8 mouse cellular contexts compared by ENCODE assay signal in the genomic region with DNA sequence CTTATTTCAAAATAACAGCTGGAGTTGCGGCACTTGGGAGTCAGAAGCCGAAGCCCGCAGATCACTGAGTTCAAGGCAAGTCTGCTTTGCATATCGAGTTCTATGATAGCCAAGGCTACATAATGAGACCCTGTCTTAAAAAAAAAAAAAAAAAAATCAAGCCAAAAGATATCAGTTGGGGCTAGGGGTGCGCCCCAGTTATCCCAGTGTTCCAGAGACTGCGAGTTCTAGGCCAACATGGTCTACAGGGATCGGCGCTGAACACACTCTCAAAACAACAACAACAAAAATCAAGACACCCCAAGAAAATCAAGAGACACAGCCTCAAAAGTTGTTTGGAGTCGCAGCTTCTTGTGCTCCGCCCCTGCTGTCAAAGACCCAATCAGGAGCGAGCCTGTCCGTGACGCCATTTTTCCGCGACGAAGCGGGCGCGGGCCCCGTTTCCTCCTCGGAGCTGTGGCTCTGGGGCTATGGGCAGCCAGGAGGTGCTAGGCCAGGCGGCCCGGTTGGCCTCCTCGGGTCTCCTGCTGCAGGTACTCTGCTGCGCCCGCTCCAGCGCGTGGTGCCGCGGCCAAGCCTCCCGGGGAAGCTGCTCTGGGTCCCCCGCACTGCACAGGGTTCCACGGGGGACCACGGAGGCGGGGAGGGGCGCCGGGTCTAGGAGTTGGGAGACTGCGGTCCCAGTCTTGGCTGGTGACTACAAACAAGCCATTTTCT. TPM values are rescaled to one million over a fixed set of nuclear protein-coding genes. Genes with fewer than 3 reads are reported as not detected.
DNase-seq lines count a peak whose midpoint lies in the region; ATAC-seq and TF ChIP-seq lines count a peak whose summit lies in the region.

Rft1 (plus strand) TSS at position 418 of the 717 bp plus-strand sequence.

- peak within 1 kb of the TSS; percentile 91 for H3K27ac ChIP-seq in hindbrain, embryonic 13.5 days

- POLR2A ChIA-PET in Patski (lab: Charles Lee) = interaction anchor here (0.7 to 1.2 kb wide), 9 partner anchors 13 to 337 kb away, joined by 3 to 5 read pairs (median 4); no protein-coding TSS in a partner anchor

- 2% methylated on average over 38 of the region's 38 CpGs for WGBS in hindbrain, embryonic 13.5 days

- peak within 1 kb of the TSS; percentile 82 for H3K4me3 ChIP-seq in hindbrain, embryonic 13.5 days

- no peak for TF ChIP-seq CTCF in Patski (IDR thresholded peaks at IDR 0.05)

- CTCF ChIA-PET in Patski (lab: Charles Lee) = interaction anchor here (0.9 to 2.9 kb wide), 3 partner anchors 11 to 16 kb away, joined by 4 to 21 read pairs (median 4); no protein-coding TSS in a partner anchor

- peak; percentile 75 for ATAC-seq in Patski
- ATAC-seq in hindbrain, embryonic 13.5 days (ENCODE audit: low FRiP score) = peak; percentile 91

- peak within 1 kb of the TSS; percentile 94 for H3K9ac ChIP-seq in hindbrain, embryonic 13.5 days

- no peaks in the 10 kb centered on the region for H3K9me3 ChIP-seq in hindbrain, embryonic 13.5 days

- peaks cover 3% of the 10 kb centered on the region for H3K36me3 ChIP-seq in hindbrain, embryonic 13.5 days

- DNase-seq in Patski (ENCODE audit: low read depth, low spot score) = peak; percentile 73
- peak; percentile 99 to 100 for DNase-seq in cerebellum, postnatal 14 days
- peak; percentile 94 to 98 for DNase-seq in frontal cortex, postnatal 14 days (ENCODE audit: low spot score in 2 of 2)
- peak; percentile 99 to 100 for DNase-seq in layer of hippocampus, postnatal 25 days (ENCODE audit: extremely low spot score in 1 of 2, low spot score in 1 of 2)
- peak; percentile 97 for DNase-seq in lung, postnatal 25 days (ENCODE audit: low spot score)
- DNase-seq in retina, embryonic 14.5 days (ENCODE audit: low spot score) = peak; percentile 97
- DNase-seq in thymus, postnatal 4 days = peak; percentile 99

- no peaks in the 10 kb centered on the region for H3K27me3 ChIP-seq in Patski
- 0 out of 2 replicates have a peak, but pooled peaks cover 3% of the 10 kb centered on the region for H3K27me3 ChIP-seq in hindbrain, embryonic 13.5 days

- H3K4me2 ChIP-seq in hindbrain, embryonic 13.5 days = peak within 1 kb of the TSS; percentile 66

- in situ Hi-C loops in Patski (cut with MboI; ENCODE audit: low pct_unique_long_range_greater_than_20kb) = loop anchor here (25.0 kb wide), 2 partner anchors 517 to 667 kb away; partner anchors contain the start of gene Actr8

- H3K4me1 ChIP-seq in hindbrain, embryonic 13.5 days (replicated peaks) = peaks cover 6% of the 10 kb centered on the region

RNA-seq across cellular contexts. Expression of gene Rft1, which starts in this region (rescaled TPM):
- polyA plus RNA-seq in Patski (2021) = 24.4 TPM
- polyA plus RNA-seq in hindbrain, embryonic 13.5 days (2015; fragmentation: Nextera tagmentation; extraction: Ambion mirVana) = 9.5 and 10.4 TPM in 2 replicates
- total RNA-seq in layer of hippocampus, postnatal 25 days (2021) = 10 to 100 TPM; 10.1 to 11.3 TPM

Comparison
In these comparisons a context has a peak if more than half of its experiments do, and no peak if none do; other contexts are left out.
1. Peak in every context shown above with its lines: DNase-seq, ATAC-seq, H3K4me3 ChIP-seq and H3K27ac ChIP-seq.